Mouse (Mus musculus) adrenal gland (tissue): ENCODE measurements around the gene Zp1.

Source experiments
- intact Hi-C: fragments of 180-260 bp; cut with DNase I; formaldehyde crosslinking; loops from one replicate; pipeline ENCODE4 v1.15.1; 2025

Zp1 gene

GRCm38 (mm10) chr19:10880085-10880974 lies 40.1 kb downstream of the Zp1 start:
- intact Hi-C loops: no loop called here

DNA sequence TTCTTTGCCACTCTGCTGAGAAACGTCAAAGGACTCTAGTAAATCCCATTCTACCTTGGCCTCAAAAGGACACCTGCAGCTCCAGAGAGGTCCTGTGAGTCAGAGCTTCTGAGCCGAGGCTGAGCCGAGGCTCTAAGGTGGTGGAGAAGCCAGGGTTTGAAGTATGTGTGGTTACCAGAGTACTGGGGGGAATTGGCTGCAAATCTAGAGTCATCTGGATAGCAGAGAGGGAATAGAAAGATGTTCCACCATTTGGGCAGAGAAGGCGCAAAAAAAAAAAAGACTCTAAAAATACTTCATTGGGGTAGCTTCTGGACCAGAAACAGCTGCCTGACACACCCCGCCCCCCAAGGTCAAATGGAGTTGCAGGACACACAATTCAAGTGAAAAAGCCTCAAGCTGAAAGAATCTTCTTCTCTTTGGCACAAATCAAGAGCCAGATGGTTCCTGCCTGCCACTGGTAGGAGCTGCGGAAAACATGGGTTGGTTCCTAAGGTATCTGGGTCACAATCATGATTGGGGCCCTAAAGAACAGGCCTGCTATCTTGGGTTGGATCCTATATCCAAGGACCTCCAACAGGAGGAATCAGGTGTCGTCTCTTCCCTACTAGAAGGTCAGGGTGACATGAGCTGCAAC lies 42.1 kb downstream of the Zp1 start:
- intact Hi-C loops: no loop called here

DNA sequence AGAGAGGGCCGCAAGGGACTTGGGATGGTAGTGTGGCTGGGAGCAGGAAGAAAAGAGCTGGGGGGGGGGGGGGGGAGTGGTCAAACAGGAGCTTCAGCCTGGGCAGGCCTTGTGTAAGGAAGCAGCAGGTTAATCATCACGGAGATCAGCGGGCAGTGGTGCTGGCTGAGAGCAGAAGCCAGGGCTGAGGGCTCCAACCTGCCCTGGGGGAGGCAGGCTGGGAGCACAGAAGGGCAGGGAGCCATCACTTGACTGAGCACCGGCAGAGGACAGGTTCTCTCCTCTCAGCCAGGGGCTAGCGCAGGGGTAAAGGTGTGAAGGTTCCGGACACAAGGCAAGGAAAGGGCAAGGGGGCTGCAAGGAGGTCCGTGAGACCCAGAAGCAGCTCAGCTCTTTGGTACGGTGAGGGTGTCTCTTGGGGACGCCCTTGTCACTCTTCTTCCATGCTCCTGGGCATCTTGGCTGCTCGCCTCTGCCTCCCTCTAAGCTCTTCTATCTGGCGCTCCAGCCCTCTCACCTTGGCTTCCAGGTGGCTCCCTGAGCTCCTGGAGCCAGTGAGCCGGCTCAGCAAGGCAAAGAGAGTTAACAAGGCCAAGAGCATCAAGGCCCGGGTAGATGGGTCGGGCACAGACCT lies 49.0 kb downstream of the Zp1 start:
- intact Hi-C loops: no loop called here

GRCm38 (mm10) chr19:10870676-10871075 lies 49.8 kb downstream of the Zp1 start:
- intact Hi-C loops: no loop called here

DNA sequence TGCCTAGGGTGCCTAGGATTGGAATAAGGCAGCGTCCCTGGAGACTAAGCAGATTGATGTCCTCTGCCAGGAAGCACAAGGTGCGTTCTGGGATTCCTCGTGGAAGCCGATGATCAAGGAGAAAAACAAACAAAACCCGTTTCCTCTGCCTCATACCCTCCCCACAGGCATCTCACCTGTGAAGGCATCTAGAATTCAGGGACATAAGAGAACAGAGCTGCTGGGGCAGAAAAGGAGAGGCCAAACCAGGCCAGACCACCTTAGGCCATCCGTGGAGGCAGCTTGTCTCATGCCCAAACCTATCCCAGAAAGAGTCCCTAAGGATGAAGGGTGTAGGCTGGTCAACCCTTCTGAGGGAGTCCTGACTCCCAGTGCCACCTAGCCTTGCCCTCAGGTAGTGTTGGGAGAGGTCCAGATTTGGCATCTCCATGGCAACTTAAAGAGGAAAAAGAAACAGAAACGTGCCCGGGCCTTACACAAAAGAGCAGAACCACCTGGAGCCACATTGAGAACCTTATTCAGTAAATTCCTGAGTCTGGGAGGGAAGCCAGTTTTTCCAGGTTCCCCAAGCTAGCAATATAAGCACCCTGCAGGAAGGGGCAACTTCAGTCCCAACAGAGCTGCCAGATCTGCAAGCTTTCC lies 50.4 kb downstream of the Zp1 start, which contains the start of gene Tmem132a:
Tmem132a (minus strand) TSS at position 55 of the 642 bp plus-strand sequence.
- intact Hi-C loops: no loop called here

DNA sequence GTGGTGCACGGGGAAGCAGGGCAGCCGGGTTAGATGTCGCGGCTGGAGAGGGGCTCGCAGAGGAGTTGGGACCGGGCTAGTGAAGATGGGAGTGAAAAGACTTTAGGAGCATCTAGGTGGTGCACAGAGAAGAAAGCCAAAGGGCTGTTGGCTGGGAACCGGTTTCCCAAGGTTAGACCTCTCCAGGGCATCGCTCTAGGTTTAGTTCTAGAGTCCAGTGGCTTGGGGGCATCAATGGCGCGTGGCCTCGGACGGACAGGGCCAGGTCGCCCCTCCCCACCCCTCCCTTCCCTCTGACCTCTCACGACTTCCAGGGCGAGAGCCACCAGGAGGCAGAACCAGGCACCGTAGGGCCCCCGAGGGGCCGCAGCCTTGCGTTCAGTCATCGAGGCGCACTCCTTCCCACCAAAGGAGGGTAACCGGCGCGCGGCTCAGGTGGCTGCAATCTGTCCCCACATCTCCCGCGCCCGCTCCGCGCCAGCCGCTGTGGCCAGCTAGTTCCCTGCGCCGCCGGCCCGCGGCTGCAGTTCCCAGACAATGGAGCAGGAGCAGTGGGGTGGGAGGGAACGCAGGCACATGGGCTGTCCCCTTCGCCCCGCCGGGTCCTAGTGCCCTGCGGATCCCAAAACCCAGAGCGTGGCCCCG lies 51.1 kb downstream of the Zp1 start:
- intact Hi-C loops: no loop called here

DNA sequence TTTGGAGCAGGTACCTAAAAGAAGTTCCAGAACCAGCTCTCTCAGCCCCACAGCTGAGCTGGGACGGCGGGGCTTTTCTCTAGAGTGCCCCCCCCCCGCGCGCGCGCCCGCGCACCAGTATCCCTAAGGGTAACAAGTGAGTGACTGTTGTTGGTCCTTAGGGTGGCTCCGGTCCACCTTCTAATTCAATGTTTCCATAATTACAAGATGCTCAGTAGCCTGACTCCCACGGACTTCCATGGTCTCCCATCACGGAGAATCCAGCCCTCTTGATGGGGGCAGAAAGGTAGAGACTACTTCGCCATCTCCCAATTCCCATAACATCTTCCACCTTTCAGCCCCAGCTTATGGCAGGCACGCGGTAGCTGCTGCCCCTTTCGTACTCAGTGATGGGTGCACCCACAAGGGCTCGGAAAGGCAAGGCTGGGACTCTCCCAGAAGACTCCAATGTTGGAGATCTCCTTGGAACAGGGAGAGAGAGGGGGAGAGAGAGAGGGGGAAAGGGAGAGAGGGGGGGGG lies 51.8 kb downstream of the Zp1 start:
- intact Hi-C loops: no loop called here

- intact Hi-C loops: no loop called here
Observed at GRCm38 (mm10) chr19:10867946-10868622, 52.3 kb downstream of the Zp1 start.

DNA sequence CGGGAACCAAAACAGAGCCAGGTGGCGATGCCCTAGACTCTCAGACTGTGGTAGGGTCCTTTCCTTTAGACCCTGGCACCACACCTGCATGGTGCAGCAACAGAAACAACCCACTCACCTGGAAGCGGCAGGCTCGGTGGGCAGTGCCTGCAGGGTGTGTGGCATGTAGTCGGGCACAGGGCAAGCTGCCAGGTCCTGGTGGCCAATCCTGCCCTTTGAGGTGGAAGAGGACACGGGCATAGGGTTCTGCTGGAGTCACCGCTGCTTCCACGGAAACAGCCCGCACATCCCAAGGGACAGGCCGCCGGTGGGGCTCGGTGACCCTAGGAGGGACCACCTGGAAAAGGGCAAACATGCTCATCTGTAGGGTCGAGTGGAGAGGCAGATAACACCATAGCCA lies 54.1 kb downstream of the Zp1 start:
- intact Hi-C loops: no loop called here
